Mouse (Mus musculus): ENCODE measurements around the gene Cep170b. TPM values are rescaled to one million over a fixed set of nuclear protein-coding genes. Genes with fewer than 3 reads are reported as not detected.

The Cep170b gene
- total and polyA plus RNA-seq, 2 experiments from 2014 or later = 39.0 to 118 TPM

- no peak overlapping the region for H3K4me2 ChIP-seq (ENCODE audit: low read depth, low read length)
- H3K9ac ChIP-seq (replicated peaks; ENCODE audit: low read length) = no peak overlapping the region; the same call in 1 of the 2 replicates
- peak overlapping the region; percentile 67; the same call in 1 of the 2 replicates for H3K27ac ChIP-seq
- WGBS = 64% methylated on average over 6 of the region's 6 CpGs
- DNase-seq (ENCODE audit: low spot score) (no peak), ATAC-seq (peak; percentile 5)
- H3K9me3 ChIP-seq (ENCODE audit: low read length) = no peaks in the 10 kb centered on the region
- no peak overlapping the region for H3K4me3 ChIP-seq (ENCODE audit: low read length)
- TF ChIP-seq CTCF (IDR thresholded peaks at IDR 0.05; ENCODE audit: low read depth) = no peak
- peaks cover 25% of the 10 kb centered on the region for H3K36me3 ChIP-seq (ENCODE audit: insufficient read depth, low read length)
- no peaks in the 10 kb centered on the region for H3K27me3 ChIP-seq (ENCODE audit: insufficient read depth, low read length)
- H3K4me1 ChIP-seq (ENCODE audit: insufficient read depth, low read length) = 0 out of 2 replicates have a peak, but pooled peaks cover under 1% of the 10 kb centered on the region
Observed at GRCm38 (mm10) chr12:112742768-112743167, 22.5 kb downstream of the Cep170b start.

GRCm38 (mm10) chr12:112743168-112743975, 23.1 kb downstream of the Cep170b start:
- H3K9me3 ChIP-seq (ENCODE audit: low read length) = no peaks in the 10 kb centered on the region
- WGBS = 44% methylated on average over 25 of the region's 25 CpGs
- no peaks in the 10 kb centered on the region for H3K27me3 ChIP-seq (ENCODE audit: insufficient read depth, low read length)
- peak overlapping the region; percentile 67; the same call in 1 of the 2 replicates for H3K27ac ChIP-seq
- no peak overlapping the region for H3K4me2 ChIP-seq (ENCODE audit: low read depth, low read length)
- peak overlapping the region; percentile 21; the same call in 1 of the 2 replicates for H3K9ac ChIP-seq (replicated peaks; ENCODE audit: low read length)
- peak; percentile 81 for ATAC-seq
- H3K4me1 ChIP-seq (ENCODE audit: insufficient read depth, low read length) = no peaks in the 10 kb centered on the region
- peak; percentile 95 for TF ChIP-seq CTCF (IDR thresholded peaks at IDR 0.05; ENCODE audit: low read depth)
- DNase-seq (ENCODE audit: low spot score) = peak; percentile 90
- H3K4me3 ChIP-seq (ENCODE audit: low read length) = no peak overlapping the region
- peaks cover 20% of the 10 kb centered on the region for H3K36me3 ChIP-seq (ENCODE audit: insufficient read depth, low read length)

GRCm38 (mm10) chr12:112744211-112744610, 24.0 kb downstream of the Cep170b start:
- Histone ChIP-seq H3K27me3 (ENCODE audit: insufficient read depth, low read length) (no peaks in the 10 kb centered on the region), H3K27ac (no peak overlapping the region), H3K4me1 (ENCODE audit: insufficient read depth, low read length) (no peaks in the 10 kb centered on the region), H3K9me3 (ENCODE audit: low read length) (no peaks in the 10 kb centered on the region), H3K9ac (replicated peaks; ENCODE audit: low read length) (0 out of 2 replicates have a peak overlapping the region, but pooled peaks have one; percentile 21), H3K4me3 (ENCODE audit: low read length) (no peak overlapping the region), H3K4me2 (ENCODE audit: low read depth, low read length) (no peak overlapping the region), H3K36me3 (ENCODE audit: insufficient read depth, low read length) (peaks cover 12% of the 10 kb centered on the region; the same call in 1 of the 2 replicates)
- 86% methylated on average over 11 of the region's 11 CpGs for WGBS
- ATAC-seq = no peak
- no peak for TF ChIP-seq CTCF (IDR thresholded peaks at IDR 0.05; ENCODE audit: low read depth)
- DNase-seq (ENCODE audit: low spot score) = no peak

GRCm38 (mm10) chr12:112744891-112745580, 24.8 kb downstream of the Cep170b start:
- H3K9me3 ChIP-seq (ENCODE audit: low read length) = no peaks in the 10 kb centered on the region
- H3K4me3 ChIP-seq (ENCODE audit: low read length) = no peak overlapping the region
- 63% methylated on average over 10 of the region's 10 CpGs for WGBS
- H3K27ac ChIP-seq = no peak overlapping the region
- DNase-seq (ENCODE audit: low spot score) = peak; percentile 34
- H3K9ac ChIP-seq (replicated peaks; ENCODE audit: low read length) = 0 out of 2 replicates have a peak overlapping the region, but pooled peaks have one; percentile 17
- no peak for ATAC-seq
- H3K36me3 ChIP-seq (ENCODE audit: insufficient read depth, low read length) = peaks cover 6% of the 10 kb centered on the region; the same call in 1 of the 2 replicates
- H3K27me3 ChIP-seq (ENCODE audit: insufficient read depth, low read length) = no peaks in the 10 kb centered on the region
- TF ChIP-seq CTCF (IDR thresholded peaks at IDR 0.05; ENCODE audit: low read depth) = no peak
- no peaks in the 10 kb centered on the region for H3K4me1 ChIP-seq (ENCODE audit: insufficient read depth, low read length)
- no peak overlapping the region for H3K4me2 ChIP-seq (ENCODE audit: low read depth, low read length)

GRCm38 (mm10) chr12:112745716-112746115, 25.5 kb downstream of the Cep170b start:
- Histone ChIP-seq H3K27me3 (ENCODE audit: insufficient read depth, low read length) (no peaks in the 10 kb centered on the region), H3K4me2 (ENCODE audit: low read depth, low read length) (no peak overlapping the region), H3K9ac (replicated peaks; ENCODE audit: low read length) (no peak overlapping the region), H3K4me3 (ENCODE audit: low read length) (no peak overlapping the region), H3K27ac (no peak overlapping the region), H3K36me3 (ENCODE audit: insufficient read depth, low read length) (0 out of 2 replicates have a peak, but pooled peaks cover 5% of the 10 kb centered on the region), H3K9me3 (ENCODE audit: low read length) (no peaks in the 10 kb centered on the region), H3K4me1 (ENCODE audit: insufficient read depth, low read length) (no peaks in the 10 kb centered on the region)
- ATAC-seq (no peak), DNase-seq (ENCODE audit: low spot score) (no peak)
- TF ChIP-seq CTCF (IDR thresholded peaks at IDR 0.05; ENCODE audit: low read depth) = no peak
- 86% methylated on average over 10 of the region's 10 CpGs for WGBS

GRCm38 (mm10) chr12:112746461-112746807, 26.2 kb downstream of the Cep170b start:
- Histone ChIP-seq H3K9ac (replicated peaks; ENCODE audit: low read length) (no peak overlapping the region), H3K9me3 (ENCODE audit: low read length) (no peaks in the 10 kb centered on the region), H3K27ac (0 out of 2 replicates have a peak overlapping the region, but pooled peaks have one; percentile 27), H3K27me3 (ENCODE audit: insufficient read depth, low read length) (no peaks in the 10 kb centered on the region), H3K4me3 (ENCODE audit: low read length) (no peak overlapping the region), H3K4me1 (ENCODE audit: insufficient read depth, low read length) (no peaks in the 10 kb centered on the region), H3K4me2 (ENCODE audit: low read depth, low read length) (no peak overlapping the region), H3K36me3 (ENCODE audit: insufficient read depth, low read length) (0 out of 2 replicates have a peak, but pooled peaks cover 5% of the 10 kb centered on the region)
- TF ChIP-seq CTCF (IDR thresholded peaks at IDR 0.05; ENCODE audit: low read depth) = no peak
- 70% methylated on average over 4 of the region's 4 CpGs for WGBS
- peak; percentile 10; the same call in 1 of the 2 replicates for ATAC-seq
- no peak for DNase-seq (ENCODE audit: low spot score)
